Mouse (Mus musculus) thymus, adult 2 months (tissue): Measurements from ENCODE around the gene Tfrc.

ENCODE experiments used
- CTCF ChIP-seq: fragments of 200-500 bp; IDR thresholded peaks from 2 replicates; pipeline ENCODE4 v1.5.1; 2012; ENCODE audit warnings: mild to moderate bottlenecking, control low read depth, low read length, moderate library complexity, borderline replicate concordance; ENCODE audit not compliant: control insufficient read depth, poor library complexity, insufficient read depth; ENCODE audit errors: extremely low read depth
- POLR2A ChIP-seq: fragments of 200-500 bp; IDR thresholded peaks from 2 replicates; pipeline ENCODE4 v1.6.1; 2012; ENCODE audit warnings: mild to moderate bottlenecking, low read length, control low read depth, moderate library complexity; ENCODE audit not compliant: control insufficient read depth, poor library complexity, insufficient read depth; ENCODE audit errors: extremely low read depth

DNA sequence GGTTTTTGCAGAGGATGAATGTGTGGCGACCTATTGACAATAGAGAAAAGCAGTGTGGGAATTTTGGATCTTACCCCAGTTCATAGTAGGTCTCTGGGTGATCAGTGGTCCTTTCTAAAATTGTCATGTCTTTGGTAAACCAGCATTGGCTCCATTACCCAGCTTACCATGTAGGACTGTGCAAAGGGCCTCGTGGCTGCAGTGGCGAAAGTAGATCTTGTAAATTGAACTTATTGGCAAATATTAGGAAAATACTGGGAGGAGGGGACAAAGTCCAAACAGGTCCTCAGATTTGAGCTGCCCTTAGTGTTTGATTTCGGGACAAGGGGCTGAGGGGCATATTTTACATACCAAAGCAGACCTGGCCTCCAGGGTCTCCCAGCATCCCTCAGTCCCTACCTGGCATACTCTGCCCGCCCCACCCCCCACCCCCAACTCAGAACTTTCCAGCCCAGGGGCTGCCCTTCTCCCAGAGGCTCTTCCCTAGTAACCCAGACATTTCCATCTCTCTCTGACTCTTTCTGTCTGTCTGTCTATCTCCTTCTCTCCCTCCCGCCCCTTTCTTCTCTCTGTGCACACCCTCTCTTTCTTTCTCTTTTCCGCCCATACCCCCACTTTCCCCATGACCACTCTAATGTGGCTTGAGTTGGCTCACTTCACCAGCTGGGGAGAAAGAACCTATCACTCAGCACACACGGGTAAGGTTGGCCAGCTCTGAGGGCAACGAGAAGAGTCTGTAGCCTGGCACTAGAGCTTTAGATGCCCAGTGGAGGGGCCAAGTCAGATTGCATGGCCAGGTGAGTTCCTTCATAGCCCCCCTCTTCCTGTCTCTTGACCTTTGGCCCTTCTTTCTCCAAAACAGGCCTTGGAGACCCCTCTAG lies 58.2 kb downstream of the Tfrc start:
- TF ChIP-seq CTCF = no peak
- no peak for TF ChIP-seq POLR2A
